Mouse (Mus musculus) left cerebral cortex, postnatal 4 days (tissue): ENCODE measurements at regions not wholly inside any gene's neighbourhood (a gene's known extent, or its start where the extent isn't known, plus 50 kb on each side); places are given as distances from the start of the nearest gene placed in this dataset. TPM values are rescaled to one million over a fixed set of nuclear protein-coding genes. Genes with fewer than 3 reads are reported as not detected.

ENCODE experiments used
- DNase-seq: peaks from one replicate; pipeline ENCODE4 v3.0.0-alpha.2; 2022
- intact Hi-C: fragments of 180-260 bp; cut with DNase I; formaldehyde crosslinking; loops from one replicate; pipeline ENCODE4 v1.15.1; 2025
- microRNA-seq: library from miRNA; unstranded; fragments of <30 nt; microRNA quantifications from one replicate; pipeline ENCODE4 v1.2.0, GENCODE M21; 2022

GRCm38 (mm10) chr14:105377035-105377621 is 118.8 kb downstream of the Ndfip2 start:
- no peak for DNase-seq
- intact Hi-C loops, result no loop called here

GRCm38 (mm10) chr14:105369637-105370435 is 111.5 kb downstream of the Ndfip2 start:
- intact Hi-C loops, result no loop called here
- DNase-seq, result no peak

DNA sequence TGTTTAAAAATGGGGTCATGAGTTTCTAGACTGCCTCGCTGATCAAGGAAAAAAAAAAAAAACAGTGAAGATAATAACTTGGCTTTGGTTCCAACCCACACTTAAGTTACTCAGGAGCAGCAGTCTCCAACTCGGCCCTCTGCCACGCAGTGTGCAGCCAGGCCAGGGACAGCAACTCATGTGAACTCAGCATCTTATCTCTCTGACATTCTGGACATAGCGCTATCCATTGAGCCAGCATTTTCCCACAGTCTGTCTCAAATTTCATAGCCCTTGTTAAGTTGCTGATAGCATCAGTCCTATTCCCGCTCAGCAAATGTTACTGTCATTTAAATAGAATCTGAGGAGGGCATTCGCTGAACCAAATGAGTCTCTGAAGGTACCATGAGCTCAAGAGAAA is 102.2 kb downstream of the Ndfip2 start:
- DNase-seq, result no peak
- intact Hi-C loops, result no loop called here

GRCm38 (mm10) chr14:105359829-105360228 is 101.5 kb downstream of the Ndfip2 start:
- intact Hi-C loops, result no loop called here

More at GRCm38 (mm10) chr14:105359829-105360228, 101.5 kb downstream of the Ndfip2 start:
- DNase-seq, result no peak

Small RNAs in the stretch of these regions (microRNA-seq; reads per million reads assigned to microRNA genes)
- not detected for gene Gm22406
- gene Mir6390, result not detected
